Mouse (Mus musculus) lung, embryonic 14.5 days (tissue): ENCODE results near the gene Irx3. TPM values are rescaled to one million over a fixed set of nuclear protein-coding genes. Genes with fewer than 3 reads are reported as not detected.
A peak's percentile ranks its signal among the peaks of the same experiment; 100 is the strongest.

ENCODE experiments used
- ATAC-seq: fragments of 200-750 bp; cut with Nextera tagmentation; 2 replicates; pipeline ENCODE4 v1.8.0; 2017; ENCODE audit warnings: mild to moderate bottlenecking, moderate TSS enrichment, moderate library complexity; ENCODE audit not compliant: insufficient read depth
- DNase-seq: peaks from one replicate; pipeline ENCODE4 v3.0.0-alpha.2; 2015
- H3K27ac ChIP-seq: fragments of 300-500 bp; sonication (generic); 2 replicates; pipeline ENCODE4 v1.5.1; 2014; ENCODE audit warnings: low read depth, mild to moderate bottlenecking, moderate library complexity
- H3K27me3 ChIP-seq: fragments of 300-500 bp; sonication (generic); 2 replicates; pipeline ENCODE4 v1.6.1; 2014; ENCODE audit warnings: low read length, control low read depth; ENCODE audit not compliant: insufficient read depth
- H3K36me3 ChIP-seq: fragments of 300-500 bp; sonication (generic); 2 replicates; pipeline ENCODE4 v1.6.1; 2014; ENCODE audit warnings: control low read depth; ENCODE audit not compliant: insufficient read depth
- H3K4me1 ChIP-seq: fragments of 300-500 bp; sonication (generic); 2 replicates; pipeline ENCODE4 v1.6.1; 2014; ENCODE audit warnings: antibody characterized with exemption, control low read depth; ENCODE audit not compliant: insufficient read depth
- H3K4me2 ChIP-seq: fragments of 300-500 bp; sonication (generic); 2 replicates; pipeline ENCODE4 v1.6.1; 2014; ENCODE audit warnings: mild to moderate bottlenecking
- H3K4me3 ChIP-seq: fragments of 300-500 bp; sonication (generic); 2 replicates; pipeline ENCODE4 v1.5.1; 2014; ENCODE audit warnings: low read depth, low read length
- H3K9ac ChIP-seq: fragments of 300-500 bp; sonication (generic); 2 replicates; pipeline ENCODE4 v1.6.1; 2014
- H3K9me3 ChIP-seq: fragments of 300-500 bp; sonication (generic); 2 replicates; pipeline ENCODE4 v1.6.1; 2016; ENCODE audit warnings: low read depth, low read length, control low read depth
- CTCF ChIP-seq: IDR thresholded peaks from 2 replicates; pipeline ENCODE4 v1.5.1; 2016; ENCODE audit warnings: antibody characterized with exemption, low read depth
- WGBS: fragments of 180-500 bp; shearing (Covaris S2); extraction: QIAGEN DNeasy Blood & Tissue Kit; methylation state at CpG from one replicate; pipeline ENCODE4 v1.1.7; 2014; 5-methylcytosine and 5-hydroxymethylcytosine counted together
- polyA plus RNA-seq: library from polyadenylated mRNA; unstranded; fragments of >200 nt; fragmentation: Nextera tagmentation; extraction: Ambion mirVana; gene quantifications from 2 replicates; pipeline ENCODE4 v1.2.1, GENCODE M21; 2014

Irx3 gene
- polyA plus RNA-seq, 1 experiment from 2014 or later: 29.9 TPM

- TF ChIP-seq CTCF: no peak
- Histone ChIP-seq H3K4me2 (no peak overlapping the region), H3K9ac (no peak overlapping the region), H3K4me3 (no peak overlapping the region), H3K36me3 (no peaks in the 10 kb centered on the region), H3K27ac (no peak overlapping the region), H3K9me3 (no peaks in the 10 kb centered on the region), H3K4me1 (no peaks in the 10 kb centered on the region), H3K27me3 (peaks cover 2% of the 10 kb centered on the region; the same call in 1 of the 2 replicates)
- DNase-seq (no peak), ATAC-seq (no peak)
- 93% methylated on average over 4 of the region's 4 CpGs for WGBS
Measured at GRCm38 (mm10) chr8:91814106-91814505, 12.2 kb upstream of the Irx3 start.

GRCm38 (mm10) chr8:91806720-91807241, 4.9 kb upstream of the Irx3 start:
- Histone ChIP-seq H3K9me3 (no peaks in the 10 kb centered on the region), H3K9ac (peak overlapping the region; percentile 89), H3K4me3 (peak overlapping the region; percentile 41), H3K36me3 (no peaks in the 10 kb centered on the region), H3K27ac (peak overlapping the region; percentile 84), H3K4me2 (peak overlapping the region; percentile 85), H3K4me1 (no peaks in the 10 kb centered on the region), H3K27me3 (peaks cover 74% of the 10 kb centered on the region)
- 8% methylated on average over 12 of the region's 12 CpGs for WGBS
- DNase-seq (peak; percentile 60), ATAC-seq (no peak)
- no peak for TF ChIP-seq CTCF

GRCm38 (mm10) chr8:91806084-91806719, 4.3 kb upstream of the Irx3 start:
- H3K9ac ChIP-seq: peak overlapping the region; percentile 89
- DNase-seq (peak; percentile 30), ATAC-seq (no peak)
- WGBS: 3% methylated on average over 33 of the region's 33 CpGs
- no peaks in the 10 kb centered on the region for H3K4me1 ChIP-seq
- no peaks in the 10 kb centered on the region for H3K9me3 ChIP-seq
- H3K36me3 ChIP-seq: no peaks in the 10 kb centered on the region
- no peak for TF ChIP-seq CTCF
- H3K4me3 ChIP-seq: peak overlapping the region; percentile 41
- H3K27ac ChIP-seq: peak overlapping the region; percentile 84
- H3K27me3 ChIP-seq: peaks cover 79% of the 10 kb centered on the region
- peak overlapping the region; percentile 85 for H3K4me2 ChIP-seq

GRCm38 (mm10) chr8:91805254-91805671, 3.4 kb upstream of the Irx3 start:
- H3K4me3 ChIP-seq: peak overlapping the region; percentile 41
- DNase-seq: peak; percentile 62

GRCm38 (mm10) chr8:91804403-91805253, 2.8 kb upstream of the Irx3 start:
- H3K4me1 ChIP-seq: no peaks in the 10 kb centered on the region
- peak overlapping the region; percentile 85 for H3K4me2 ChIP-seq
- peak; percentile 33 for DNase-seq
- H3K4me3 ChIP-seq: peak overlapping the region; percentile 41
- H3K36me3 ChIP-seq: 0 out of 2 replicates have a peak, but pooled peaks cover 2% of the 10 kb centered on the region
- H3K27ac ChIP-seq: peak overlapping the region; percentile 84
- ATAC-seq: no peak
- 4% methylated on average over 36 of the region's 36 CpGs for WGBS
- no peaks in the 10 kb centered on the region for H3K9me3 ChIP-seq
- peak overlapping the region; percentile 89 for H3K9ac ChIP-seq
- TF ChIP-seq CTCF: no peak
- H3K27me3 ChIP-seq: peaks cover 95% of the 10 kb centered on the region

More at GRCm38 (mm10) chr8:91805254-91805671, 3.4 kb upstream of the Irx3 start:
- Histone ChIP-seq H3K9ac (peak overlapping the region; percentile 89), H3K36me3 (no peaks in the 10 kb centered on the region), H3K27ac (peak overlapping the region; percentile 84), H3K9me3 (no peaks in the 10 kb centered on the region), H3K4me2 (peak overlapping the region; percentile 85), H3K27me3 (peaks cover 89% of the 10 kb centered on the region), H3K4me1 (no peaks in the 10 kb centered on the region)
- TF ChIP-seq CTCF: no peak
- WGBS: under 1% methylated on average over 32 of the region's 32 CpGs
- ATAC-seq: no peak

GRCm38 (mm10) chr8:91803515-91804402, 1.9 kb upstream of the Irx3 start:
- peaks cover 98% of the 10 kb centered on the region for H3K27me3 ChIP-seq
- peak overlapping the region; percentile 66 for H3K4me3 ChIP-seq
- DNase-seq (peak; percentile 23), ATAC-seq (no peak)
- no peak for TF ChIP-seq CTCF
- peak overlapping the region; percentile 89 for H3K9ac ChIP-seq
- 10% methylated on average over 28 of the region's 28 CpGs for WGBS
- H3K27ac ChIP-seq: peak overlapping the region; percentile 71
- H3K36me3 ChIP-seq: 0 out of 2 replicates have a peak, but pooled peaks cover 4% of the 10 kb centered on the region
- H3K4me1 ChIP-seq: no peaks in the 10 kb centered on the region
- H3K4me2 ChIP-seq: peak overlapping the region; percentile 85
- no peaks in the 10 kb centered on the region for H3K9me3 ChIP-seq
